Mouse (Mus musculus) kidney, adult 2 months (tissue): ENCODE measurements at regions not wholly inside any gene's neighbourhood (a gene's known extent, or its start where the extent isn't known, plus 50 kb on each side); places are given as distances from the start of the nearest gene placed in this dataset.

Source experiments
- DNase-seq: peaks from one replicate; pipeline ENCODE4 v3.0.0; 2021
- H3K27ac ChIP-seq: fragments of 200-500 bp; 2 replicates; pipeline ENCODE4 v1.5.1; 2012; ENCODE audit warnings: low read depth, low read length, control low read depth, inconsistent platforms; ENCODE audit not compliant: insufficient read depth
- H3K27me3 ChIP-seq: fragments of 200-500 bp; replicated peaks from 2 replicates; pipeline ENCODE4 v1.6.1; 2012; ENCODE audit warnings: mild to moderate bottlenecking, moderate library complexity, low read length, inconsistent platforms; ENCODE audit not compliant: control insufficient read depth, insufficient read depth
- H3K36me3 ChIP-seq: fragments of 200-500 bp; 2 replicates; pipeline ENCODE4 v1.6.1; 2012; ENCODE audit warnings: mild to moderate bottlenecking, moderate library complexity, low read length, inconsistent platforms; ENCODE audit not compliant: control insufficient read depth, insufficient read depth
- H3K4me1 ChIP-seq: fragments of 200-500 bp; 2 replicates; pipeline ENCODE4 v1.6.1; 2011; ENCODE audit warnings: low read length; ENCODE audit not compliant: control insufficient read depth, insufficient read depth
- H3K4me3 ChIP-seq: fragments of 200-500 bp; 2 replicates; pipeline ENCODE4 v1.5.1; 2011; ENCODE audit warnings: mild to moderate bottlenecking, low read depth, low read length, control low read depth; ENCODE audit not compliant: insufficient read depth
- CTCF ChIP-seq: fragments of 200-500 bp; conservative IDR thresholded peaks from 2 replicates; pipeline ENCODE4 v1.5.1; 2011; ENCODE audit warnings: low read depth, mild to moderate bottlenecking, control low read depth, low read length, moderate library complexity, mixed read lengths; ENCODE audit not compliant: insufficient read depth, insufficient read length
- POLR2A ChIP-seq: fragments of 200-500 bp; IDR thresholded peaks from one replicate; pipeline ENCODE4 v1.6.1; 2011; ENCODE audit warnings: low read depth, low read length, control low read depth
- WGBS: fragments of 180-500 bp; shearing (Covaris S2); methylation state at CpG from one replicate; pipeline ENCODE4 v1.1.7; 2018; 5-methylcytosine and 5-hydroxymethylcytosine counted together

- H3K27ac ChIP-seq = no peak overlapping the region
- 85% methylated on average over 2 of the region's 2 CpGs for WGBS
- H3K36me3 ChIP-seq = no peaks in the 10 kb centered on the region
- DNase-seq = no peak
- H3K4me3 ChIP-seq = no peak overlapping the region
- no peaks in the 10 kb centered on the region for H3K4me1 ChIP-seq
- H3K27me3 ChIP-seq = no peaks in the 10 kb centered on the region; the same call in 1 of the 2 replicates
- no peak for TF ChIP-seq POLR2A
- TF ChIP-seq CTCF = no peak
Measured at GRCm38 (mm10) chr1:184550491-184550890, 181.9 kb downstream of the Hlx start.

- H3K4me1 ChIP-seq = no peaks in the 10 kb centered on the region
- TF ChIP-seq POLR2A = no peak
- TF ChIP-seq CTCF = no peak
- WGBS = 40% methylated on average over 15 of the region's 15 CpGs
- H3K4me3 ChIP-seq = no peak overlapping the region
- DNase-seq = no peak
- no peaks in the 10 kb centered on the region; the same call in 1 of the 2 replicates for H3K27me3 ChIP-seq
- H3K27ac ChIP-seq = no peak overlapping the region
- no peaks in the 10 kb centered on the region for H3K36me3 ChIP-seq
Measured at GRCm38 (mm10) chr1:184547650-184548235, 184.7 kb downstream of the Hlx start.

GRCm38 (mm10) chr1:184546140-184546661 is 186.2 kb downstream of the Hlx start:
- Histone ChIP-seq H3K4me1 (no peaks in the 10 kb centered on the region), H3K4me3 (no peak overlapping the region), H3K27me3 (no peaks in the 10 kb centered on the region; the same call in 1 of the 2 replicates), H3K36me3 (no peaks in the 10 kb centered on the region), H3K27ac (no peak overlapping the region)
- TF ChIP-seq CTCF = no peak
- WGBS = 85% methylated on average over 5 of the region's 5 CpGs
- DNase-seq = no peak

GRCm38 (mm10) chr1:184545111-184545510 is 187.3 kb downstream of the Hlx start:
- Histone ChIP-seq H3K27me3 (no peaks in the 10 kb centered on the region; the same call in 1 of the 2 replicates), H3K27ac (no peak overlapping the region), H3K4me3 (no peak overlapping the region), H3K36me3 (no peaks in the 10 kb centered on the region), H3K4me1 (no peaks in the 10 kb centered on the region)
- TF ChIP-seq CTCF (no peak), POLR2A (no peak)
- WGBS = 38% methylated on average over 4 of the region's 4 CpGs
- peak; percentile 50 for DNase-seq

GRCm38 (mm10) chr1:184542321-184543115 is 189.9 kb downstream of the Hlx start:
- Histone ChIP-seq H3K27ac (no peak overlapping the region), H3K4me3 (no peak overlapping the region), H3K36me3 (no peaks in the 10 kb centered on the region), H3K27me3 (no peaks in the 10 kb centered on the region), H3K4me1 (no peaks in the 10 kb centered on the region)
- no peak for TF ChIP-seq CTCF
- no peak for TF ChIP-seq POLR2A
- no peak for DNase-seq
- WGBS = 75% methylated on average over 11 of the region's 11 CpGs

GRCm38 (mm10) chr1:184539818-184540217 is 192.6 kb downstream of the Hlx start:
- no peak overlapping the region for H3K27ac ChIP-seq
- no peaks in the 10 kb centered on the region for H3K36me3 ChIP-seq
- H3K27me3 ChIP-seq = no peaks in the 10 kb centered on the region
- no peak for DNase-seq
- H3K4me3 ChIP-seq = no peak overlapping the region
- no peak for TF ChIP-seq POLR2A
- no peak for TF ChIP-seq CTCF
- no peaks in the 10 kb centered on the region for H3K4me1 ChIP-seq
- WGBS = 61% methylated on average over 7 of the region's 7 CpGs

- no peaks in the 10 kb centered on the region for H3K27me3 ChIP-seq
- H3K36me3 ChIP-seq = no peaks in the 10 kb centered on the region
- no peak for DNase-seq
- TF ChIP-seq POLR2A (no peak), CTCF (no peak)
- WGBS = 79% methylated on average over 11 of the region's 11 CpGs
- no peak overlapping the region for H3K27ac ChIP-seq
- H3K4me1 ChIP-seq = no peaks in the 10 kb centered on the region
- H3K4me3 ChIP-seq = no peak overlapping the region
Measured at GRCm38 (mm10) chr1:184536311-184537200, 195.9 kb downstream of the Hlx start.
